Mouse (Mus musculus) MEL (cell line): ENCODE results near the gene Mrpl2.

Experiments
- KAT2A ChIP-seq: conservative IDR thresholded peaks from 2 replicates; pipeline ENCODE4 v1.6.1; 2012; ENCODE audit warnings: low read depth, low read length, improper control_type of control experiment, inconsistent platforms
- SIN3A ChIP-seq: IDR thresholded peaks from 2 replicates; pipeline ENCODE4 v1.6.1; 2012; ENCODE audit warnings: low read length, improper control_type of control experiment, inconsistent platforms

GRCm38 (mm10) chr17:46618769-46619682 lies 27.0 kb upstream of the Mrpl2 start:
- TF ChIP-seq KAT2A: no peak
- no peak for TF ChIP-seq SIN3A
